Mouse (Mus musculus): ENCODE measurements around the gene Ntrk2.

DNA sequence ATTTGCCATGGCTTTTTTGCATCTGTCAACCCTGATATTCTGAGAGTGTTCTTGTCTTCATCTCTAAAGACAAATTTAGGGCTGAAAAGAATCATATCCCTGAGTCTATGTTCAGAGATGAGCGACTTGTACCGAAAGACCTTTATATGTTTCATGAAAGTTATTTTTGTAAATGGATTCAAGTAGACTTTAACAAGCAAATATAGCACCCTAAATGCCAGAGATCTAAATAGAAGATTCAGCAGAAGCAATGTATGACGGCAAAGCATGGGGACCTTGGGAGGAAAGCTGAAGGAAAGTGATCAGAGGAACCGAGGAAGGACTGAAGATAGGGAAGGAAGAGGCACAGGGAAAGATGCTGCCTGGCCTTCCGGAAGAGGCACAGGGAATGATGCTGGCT is 303.7 kb downstream of the Ntrk2 start:
- TF ChIP-seq POLR2A (IDR thresholded peaks at IDR 0.05; ENCODE audit: borderline replicate concordance, extremely low read depth, low read depth, low read length) (no peak), CTCF (IDR thresholded peaks at IDR 0.05; ENCODE audit: insufficient read depth, low read length) (no peak)

Data from lung, adult 2 months (tissue).